Mouse (Mus musculus) adrenal gland, adult (tissue): ENCODE results near the gene Rasd2.

Source experiments
- DNase-seq, 2 experiments: peaks; one replicate each; pipeline ENCODE4 v3.0.0; 2022 to 2023; ENCODE audit warnings: low spot score in 1 of 2; ENCODE audit not compliant: inconsistent age in 2 of 2

The Rasd2 gene

DNA sequence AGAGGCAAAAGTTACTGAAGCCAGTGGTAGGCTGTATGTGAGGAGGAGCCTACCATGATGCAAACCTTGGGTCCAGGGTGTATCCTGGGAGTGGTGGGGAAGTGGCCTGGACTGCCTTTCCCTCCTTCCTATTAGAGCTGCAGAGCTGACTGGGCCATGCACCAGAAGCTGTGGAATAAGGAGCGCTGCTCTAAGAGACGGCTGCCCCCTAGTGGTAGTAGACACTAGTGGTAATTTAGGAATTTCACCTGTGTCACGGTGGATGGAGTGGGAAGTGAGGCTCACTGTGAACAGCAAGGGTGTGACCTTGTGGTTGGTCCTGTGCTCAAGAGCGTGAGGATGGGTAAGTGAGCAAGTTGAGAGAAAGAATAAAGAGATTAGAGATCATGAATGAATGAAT, 4.2 kb downstream of the Rasd2 start:
- DNase-seq, result peak; percentile 63 to 90

DNA sequence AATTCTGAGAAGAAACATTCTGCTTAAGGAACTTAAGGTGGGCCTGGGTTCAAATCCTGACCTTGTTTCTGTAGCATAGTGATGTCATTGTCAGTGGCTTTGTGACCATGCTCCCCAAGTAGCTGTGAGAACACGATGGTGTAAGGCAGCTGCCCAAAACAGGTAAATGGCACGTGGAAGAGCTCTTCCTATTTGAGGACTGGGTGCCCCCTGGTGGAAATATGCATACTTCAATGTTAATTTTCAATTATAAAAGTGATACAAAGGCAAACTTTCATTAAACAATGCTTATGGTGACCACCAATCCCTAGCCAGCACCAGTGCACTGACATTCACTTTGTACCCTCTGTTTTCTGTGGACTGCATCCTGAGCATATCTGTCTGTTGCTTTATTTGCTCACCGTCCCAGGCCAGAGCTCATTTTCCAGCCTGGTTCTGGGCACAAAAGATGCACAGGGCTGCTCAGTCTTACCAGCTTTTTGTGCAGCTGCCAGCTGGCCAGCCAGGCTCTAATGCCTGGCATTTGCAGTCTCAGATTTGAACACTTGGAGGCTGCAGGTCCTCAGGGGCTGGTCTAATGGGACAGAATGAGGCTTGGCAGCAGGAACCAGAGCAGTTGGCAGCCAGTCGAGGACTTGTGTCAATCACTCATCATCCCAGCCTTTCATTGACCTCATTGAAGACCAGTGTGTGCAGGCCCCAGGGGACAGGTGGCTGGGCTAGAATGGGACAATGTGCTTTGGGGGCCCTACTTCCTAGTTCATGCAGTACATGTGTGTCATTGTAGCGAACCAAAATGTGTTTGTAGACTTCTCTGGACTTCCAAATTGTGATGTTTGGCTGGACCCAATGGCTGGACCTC, 6.4 kb downstream of the Rasd2 start:
- peak in 1 of 2 experiments; percentile 63 for DNase-seq

GRCm38 (mm10) chr8:75222665-75223064, 8.9 kb downstream of the Rasd2 start:
- DNase-seq, result no peak

DNA sequence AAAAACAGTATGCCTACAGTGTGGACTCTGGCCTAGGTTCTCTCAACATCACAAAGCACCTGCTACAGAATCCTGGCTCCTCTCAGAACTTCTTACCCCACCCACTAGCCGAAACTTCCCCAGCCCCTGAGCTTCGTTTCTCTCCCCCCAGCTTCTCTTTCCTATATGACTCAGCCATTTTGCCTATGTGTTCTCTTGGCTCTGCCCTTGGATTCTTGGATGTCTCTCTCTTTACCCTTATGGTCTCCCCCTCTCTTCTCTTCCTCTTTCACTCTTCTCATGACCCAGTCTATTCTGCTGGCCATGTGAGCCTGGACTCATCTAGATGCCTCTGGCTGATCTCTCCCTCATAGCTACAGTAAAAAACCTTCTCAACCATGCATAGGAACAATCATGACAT, 13.0 kb downstream of the Rasd2 start:
- DNase-seq, result no peak

GRCm38 (mm10) chr8:75233915-75234554, 20.3 kb downstream of the Rasd2 start:
- DNase-seq, result peak in 1 of 2 experiments; percentile 60

DNA sequence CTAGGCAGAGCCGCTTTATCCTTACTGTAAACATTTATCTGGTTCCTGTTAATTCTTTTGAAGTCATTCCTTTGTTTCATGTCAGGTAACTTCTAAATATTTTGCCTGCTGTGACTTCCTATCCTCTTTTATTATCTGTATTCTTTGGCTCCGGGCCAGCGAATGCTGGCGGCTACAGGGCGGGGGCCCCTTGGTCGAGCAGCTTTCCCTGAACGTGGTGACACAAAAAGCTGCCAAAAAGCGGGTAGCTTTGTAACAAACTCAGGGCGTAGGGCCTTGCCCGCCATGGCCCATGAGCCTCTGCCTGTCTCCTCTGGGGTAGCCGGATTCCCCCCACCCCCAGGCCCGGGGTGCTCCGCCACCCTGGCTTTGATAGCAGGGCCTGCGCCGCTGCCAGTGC, 33.6 kb downstream of the Rasd2 start:
- DNase-seq, result no peak

- DNase-seq, result no peak
Measured at GRCm38 (mm10) chr8:75249186-75249585, 35.4 kb downstream of the Rasd2 start.

DNA sequence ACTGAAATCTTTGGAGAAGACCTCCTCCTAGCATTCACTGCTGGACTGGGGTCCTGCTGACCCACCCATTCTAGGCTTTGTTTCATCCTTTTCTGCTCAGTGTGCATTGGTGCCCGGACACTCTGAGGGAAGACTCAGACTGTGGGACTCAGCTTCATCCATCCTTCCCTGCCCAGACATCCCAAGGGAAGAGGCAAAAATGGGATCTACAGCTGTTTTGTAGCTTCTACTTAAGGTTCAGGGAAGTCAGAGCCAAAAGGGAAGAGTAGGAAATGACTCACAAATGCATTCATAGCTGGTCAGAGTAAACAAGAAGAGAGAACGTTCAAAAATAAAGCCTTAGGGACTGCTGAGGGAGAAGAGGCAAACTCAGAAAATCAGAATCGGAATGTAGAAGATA, 40.3 kb downstream of the Rasd2 start:
- no peak for DNase-seq

DNA sequence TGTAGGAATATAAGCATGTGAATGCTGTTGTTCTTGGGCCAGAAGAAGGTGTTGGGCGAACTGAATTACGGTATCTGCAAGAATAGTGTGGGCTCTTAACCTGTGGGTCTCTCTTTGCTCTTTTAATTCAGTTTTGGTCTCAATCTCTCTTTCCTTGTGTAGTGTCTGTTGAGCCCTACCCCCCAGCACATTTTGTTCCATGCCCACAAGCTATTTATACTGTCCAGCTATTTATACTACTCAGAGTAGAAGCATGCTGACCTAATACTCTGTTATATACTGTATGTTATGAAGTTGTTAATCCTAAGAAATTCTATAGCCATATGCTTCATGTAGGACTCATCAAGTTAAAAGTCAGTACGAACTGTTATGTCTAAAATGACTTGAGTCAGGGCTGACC, 41.9 kb downstream of the Rasd2 start:
- no peak for DNase-seq

GRCm38 (mm10) chr8:75272166-75272565, 58.4 kb downstream of the Rasd2 start:
- DNase-seq, result peak; percentile 12 to 68
